Mouse (Mus musculus): ENCODE results near the gene Dars2. TPM values are rescaled to one million over a fixed set of nuclear protein-coding genes. Genes with fewer than 3 reads are reported as not detected.
A peak's percentile ranks its signal among the peaks of the same experiment; 100 is the strongest.

Gene Dars2
- not detected in 2 replicates for polyA plus RNA-seq (2012; ENCODE audit: insufficient read depth, insufficient read length, low replicate concordance, missing spikeins)

DNA sequence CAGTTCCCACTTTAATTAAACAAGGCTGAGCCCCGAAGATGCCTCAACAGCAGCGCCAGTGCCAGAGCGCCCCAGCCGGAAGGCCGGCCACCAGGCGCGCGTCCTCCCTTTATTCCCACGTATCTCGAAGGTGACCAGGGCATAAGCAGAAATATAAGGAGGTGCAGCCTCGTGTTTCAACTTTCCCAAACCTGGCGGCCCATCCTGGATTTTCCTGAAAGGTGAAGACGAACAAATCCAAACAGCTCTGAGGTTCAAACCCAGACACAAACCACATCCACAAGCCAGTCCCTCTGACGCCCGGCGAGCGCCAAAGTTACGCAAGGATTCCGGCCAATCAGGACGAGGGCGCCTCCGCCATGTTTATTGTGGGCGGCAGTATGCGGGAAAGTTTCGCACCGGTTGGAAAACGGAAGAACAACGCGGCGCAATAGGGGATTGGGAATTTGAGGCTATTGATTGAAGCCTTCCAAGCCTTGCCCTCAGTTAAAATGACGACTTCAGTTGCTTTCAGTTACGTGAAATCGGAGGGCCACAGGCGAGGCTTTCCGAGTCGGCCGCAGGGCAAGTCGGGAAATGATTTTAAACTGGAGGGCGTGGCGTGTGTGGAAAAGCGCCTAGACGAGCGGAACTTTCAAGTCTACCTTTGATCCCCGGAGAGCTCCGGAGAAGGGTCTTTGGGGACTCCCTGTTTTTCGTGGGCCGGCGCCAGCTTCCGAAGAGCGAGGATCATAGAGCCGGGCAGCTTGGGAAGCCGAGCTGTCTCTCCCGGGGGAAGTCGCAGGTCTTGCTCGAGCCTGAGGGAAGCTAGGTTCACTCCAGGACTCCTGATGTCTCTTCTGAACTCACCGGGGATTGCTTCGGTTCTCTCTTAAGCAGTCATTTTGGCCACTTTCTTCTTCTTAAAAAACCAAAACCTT lies at the start of gene Dars2, which contains the start of gene Cenpl:
Gene Dars2 (minus strand): TSS at position 307 of the 920 bp plus-strand sequence.
Gene Cenpl (plus strand): TSS at position 362 of the 920 bp plus-strand sequence.
- peak within 1 kb of the TSS; percentile 74 for H3K4me3 ChIP-seq (ENCODE audit: insufficient read depth, low read depth, low read length)
- peaks cover 3% of the 10 kb centered on the region; the same call in 1 of the 2 replicates for H3K4me1 ChIP-seq (ENCODE audit: control insufficient read depth, insufficient read depth, low read length)
- H3K27ac ChIP-seq (ENCODE audit: insufficient read depth, low read depth, low read length), result 0 out of 2 replicates have a peak within 1 kb of the TSS, but pooled peaks have one; percentile 63
- TF ChIP-seq POLR2A (IDR thresholded peaks at IDR 0.05; ENCODE audit: insufficient read depth, low read depth, low read length) (0 out of 2 replicates have a peak, but pooled peaks have one; percentile 26), CTCF (IDR thresholded peaks at IDR 0.05; ENCODE audit: insufficient read depth, low read depth, low read length) (no peak)
- under 1% methylated on average over 57 of the region's 57 CpGs for WGBS

DNA sequence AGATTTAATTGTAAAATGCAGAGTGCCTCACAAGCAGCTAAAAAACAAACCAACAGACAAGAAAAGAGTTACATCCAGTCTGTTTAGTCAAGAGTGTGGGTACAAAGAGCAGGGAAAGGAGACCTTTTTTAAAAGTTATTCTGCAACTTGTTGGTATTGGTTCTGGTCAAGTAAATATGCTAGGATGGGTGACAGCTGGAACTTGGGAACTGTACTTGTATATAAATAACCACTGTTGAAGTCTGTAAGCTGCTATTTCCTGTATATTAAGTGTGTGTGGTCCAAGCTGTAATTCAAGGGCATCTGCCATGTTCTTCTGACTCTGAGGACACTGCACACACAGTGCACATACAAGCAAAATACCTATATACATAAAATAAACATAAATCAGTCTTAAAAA lies 44.1 kb upstream of the Dars2 start:
- TF ChIP-seq CTCF (IDR thresholded peaks at IDR 0.05; ENCODE audit: insufficient read depth, low read depth, low read length) (no peak), POLR2A (IDR thresholded peaks at IDR 0.05; ENCODE audit: insufficient read depth, low read depth, low read length) (no peak)
- peaks cover under 1% of the 10 kb centered on the region; the same call in 1 of the 2 replicates for H3K4me1 ChIP-seq (ENCODE audit: control insufficient read depth, insufficient read depth, low read length)

DNA sequence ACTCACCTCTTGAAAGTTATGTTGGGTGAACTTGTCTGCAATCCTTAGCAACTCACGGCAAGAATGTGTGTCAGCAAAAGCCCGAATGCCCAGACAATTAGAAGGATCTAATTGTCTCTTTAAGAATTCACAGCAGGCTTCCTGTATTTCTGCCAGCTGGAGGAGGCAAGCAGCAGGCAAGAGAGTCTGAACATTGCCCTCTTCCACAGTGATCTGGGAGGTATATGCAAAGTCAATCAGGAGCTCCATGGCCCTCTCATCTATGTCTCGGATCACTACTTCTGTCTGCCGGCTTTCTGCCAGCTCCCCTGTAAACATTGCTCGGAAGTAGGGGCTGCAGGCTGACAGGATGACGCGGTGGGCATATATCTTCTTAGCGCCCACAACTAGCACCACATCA lies 38.8 kb upstream of the Dars2 start:
- TF ChIP-seq POLR2A (IDR thresholded peaks at IDR 0.05; ENCODE audit: insufficient read depth, low read depth, low read length), result no peak
- Histone ChIP-seq H3K27ac (ENCODE audit: insufficient read depth, low read depth, low read length) (no peak overlapping the region), H3K4me3 (ENCODE audit: insufficient read depth, low read depth, low read length) (no peak overlapping the region), H3K4me1 (ENCODE audit: control insufficient read depth, insufficient read depth, low read length) (peaks cover 4% of the 10 kb centered on the region)
- 67% methylated on average over 8 of the region's 8 CpGs for WGBS

More for the DNA sequence above, 44.1 kb upstream of the Dars2 start:
- Histone ChIP-seq H3K27ac (ENCODE audit: insufficient read depth, low read depth, low read length) (no peak overlapping the region), H3K4me3 (ENCODE audit: insufficient read depth, low read depth, low read length) (no peak overlapping the region)

DNA sequence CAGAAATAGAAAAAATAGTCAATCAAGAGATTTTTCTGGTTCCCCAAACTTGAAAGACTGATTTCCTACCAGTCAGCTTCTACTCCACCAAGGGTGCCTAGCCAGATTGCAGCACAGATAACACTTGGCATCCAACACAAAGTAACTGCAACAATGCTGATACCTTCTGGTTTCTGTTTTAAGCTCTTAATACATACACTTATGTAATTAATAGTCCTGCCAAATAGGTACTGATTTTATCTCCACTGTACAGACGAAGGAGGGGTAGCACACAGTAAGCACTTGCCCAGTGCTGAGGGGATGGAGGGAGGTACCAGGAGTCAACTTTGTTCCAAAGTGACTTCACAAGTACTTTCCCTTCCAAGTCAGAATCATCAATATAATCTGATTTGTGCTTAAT lies 33.4 kb upstream of the Dars2 start:
- no peak for TF ChIP-seq CTCF (IDR thresholded peaks at IDR 0.05; ENCODE audit: insufficient read depth, low read depth, low read length)
- no peak for TF ChIP-seq POLR2A (IDR thresholded peaks at IDR 0.05; ENCODE audit: insufficient read depth, low read depth, low read length)
- Histone ChIP-seq H3K27ac (ENCODE audit: insufficient read depth, low read depth, low read length) (no peak overlapping the region), H3K4me3 (ENCODE audit: insufficient read depth, low read depth, low read length) (no peak overlapping the region), H3K4me1 (ENCODE audit: control insufficient read depth, insufficient read depth, low read length) (no peaks in the 10 kb centered on the region)
- WGBS, result 71% methylated on average over 1 of the region's 1 CpGs

DNA sequence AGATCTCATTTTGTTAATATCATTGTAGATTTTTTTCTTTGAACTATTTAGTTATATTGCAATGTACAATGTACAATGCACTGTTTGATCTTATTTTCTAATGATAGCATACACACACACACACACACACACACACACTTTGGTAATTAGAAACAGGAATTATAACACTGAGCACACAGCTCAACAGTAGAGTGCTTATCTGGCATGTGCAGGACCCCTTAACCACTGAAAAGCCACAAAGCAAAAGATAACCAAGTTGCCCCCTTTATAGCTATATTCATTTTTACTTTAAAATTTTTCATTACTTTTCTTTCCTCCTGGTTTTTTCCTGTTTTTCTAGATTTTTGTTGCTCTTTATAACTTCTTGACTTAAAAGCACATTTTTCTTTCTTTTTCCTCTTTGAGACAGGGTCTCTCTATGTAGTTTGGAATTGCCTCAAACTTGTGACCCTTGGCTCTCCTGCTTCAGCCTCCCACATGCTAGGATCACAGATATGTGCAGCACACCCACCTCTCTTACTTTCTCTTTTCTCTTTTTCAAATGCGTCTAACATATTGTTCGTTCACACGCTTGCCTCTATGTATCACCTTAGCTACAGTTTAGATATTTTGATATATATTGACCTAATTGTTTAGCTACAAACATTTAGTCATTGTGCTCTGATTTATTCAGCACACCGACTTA lies 29.4 kb upstream of the Dars2 start:
- 93% methylated on average over 4 of the region's 4 CpGs for WGBS
- Histone ChIP-seq H3K27ac (ENCODE audit: insufficient read depth, low read depth, low read length) (no peak overlapping the region), H3K4me1 (ENCODE audit: control insufficient read depth, insufficient read depth, low read length) (no peaks in the 10 kb centered on the region), H3K4me3 (ENCODE audit: insufficient read depth, low read depth, low read length) (no peak overlapping the region)
- TF ChIP-seq POLR2A (IDR thresholded peaks at IDR 0.05; ENCODE audit: insufficient read depth, low read depth, low read length) (no peak), CTCF (IDR thresholded peaks at IDR 0.05; ENCODE audit: insufficient read depth, low read depth, low read length) (no peak)

DNA sequence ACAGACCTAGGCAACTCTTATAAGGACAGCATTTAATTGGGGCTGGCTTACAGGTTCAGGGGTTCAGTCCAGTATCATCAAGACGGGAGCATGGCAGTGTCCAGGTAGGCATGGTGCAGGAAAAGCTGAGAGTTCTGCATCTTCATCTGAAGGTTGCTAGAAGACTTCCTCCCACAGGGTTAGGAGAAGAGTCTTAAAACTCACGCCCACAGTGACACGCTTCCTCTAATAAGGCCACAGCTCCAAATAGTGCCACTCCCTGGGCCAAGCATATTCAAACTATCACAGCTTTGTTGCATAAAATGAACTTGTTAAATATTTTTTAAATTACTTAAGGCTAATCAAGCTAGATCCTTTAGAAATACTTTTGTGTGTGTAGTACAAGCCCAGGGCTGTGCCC lies 6.8 kb upstream of the Dars2 start:
- TF ChIP-seq CTCF (IDR thresholded peaks at IDR 0.05; ENCODE audit: insufficient read depth, low read depth, low read length) (no peak), POLR2A (IDR thresholded peaks at IDR 0.05; ENCODE audit: insufficient read depth, low read depth, low read length) (no peak)
- Histone ChIP-seq H3K27ac (ENCODE audit: insufficient read depth, low read depth, low read length) (no peak overlapping the region), H3K4me3 (ENCODE audit: insufficient read depth, low read depth, low read length) (no peak overlapping the region), H3K4me1 (ENCODE audit: control insufficient read depth, insufficient read depth, low read length) (peaks cover under 1% of the 10 kb centered on the region; the same call in 1 of the 2 replicates)
- WGBS, result 92% methylated on average over 3 of the region's 3 CpGs

DNA sequence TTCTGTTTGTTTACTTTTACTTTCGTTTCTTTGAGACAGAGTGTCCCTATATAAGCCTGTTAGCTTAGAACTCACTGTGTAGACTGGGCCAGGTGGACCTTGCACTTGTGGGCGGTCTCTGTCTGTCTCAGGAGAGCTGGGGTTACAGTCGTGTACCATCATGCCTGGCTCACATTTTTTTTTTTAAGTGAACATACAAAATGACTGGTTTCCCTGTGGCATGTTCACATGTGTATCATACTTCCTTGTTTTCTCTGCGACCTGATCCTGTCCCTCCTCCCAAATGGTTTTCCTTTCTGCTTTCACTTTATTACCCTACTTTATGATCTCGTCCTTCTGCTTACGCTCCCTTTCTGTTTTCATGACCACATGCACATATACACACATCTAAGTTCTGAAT lies 5.8 kb upstream of the Dars2 start:
- Histone ChIP-seq H3K27ac (ENCODE audit: insufficient read depth, low read depth, low read length) (no peak overlapping the region), H3K4me3 (ENCODE audit: insufficient read depth, low read depth, low read length) (no peak overlapping the region), H3K4me1 (ENCODE audit: control insufficient read depth, insufficient read depth, low read length) (peaks cover 3% of the 10 kb centered on the region; the same call in 1 of the 2 replicates)
- 86% methylated on average over 6 of the region's 6 CpGs for WGBS
- TF ChIP-seq POLR2A (IDR thresholded peaks at IDR 0.05; ENCODE audit: insufficient read depth, low read depth, low read length) (no peak), CTCF (IDR thresholded peaks at IDR 0.05; ENCODE audit: insufficient read depth, low read depth, low read length) (no peak)

DNA sequence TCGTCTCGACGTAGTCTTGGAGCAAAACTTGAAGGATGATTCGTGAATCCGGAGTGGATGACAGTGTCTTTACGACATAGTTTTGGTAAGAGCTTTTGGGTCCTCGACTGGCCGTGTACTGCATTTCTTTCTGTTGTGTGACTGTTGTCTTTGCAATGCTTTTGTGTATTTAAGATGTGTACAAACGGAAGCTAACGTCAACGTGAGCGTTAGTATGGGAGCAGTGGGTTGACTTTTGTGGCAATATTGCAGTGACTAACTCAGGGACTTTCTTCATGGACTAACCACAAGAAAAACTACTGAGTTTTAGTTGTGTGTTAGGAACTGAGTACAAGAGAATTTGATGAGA lies 788 bp upstream of the Dars2 start:
- under 1% methylated on average over 12 of the region's 12 CpGs for WGBS

DNA sequence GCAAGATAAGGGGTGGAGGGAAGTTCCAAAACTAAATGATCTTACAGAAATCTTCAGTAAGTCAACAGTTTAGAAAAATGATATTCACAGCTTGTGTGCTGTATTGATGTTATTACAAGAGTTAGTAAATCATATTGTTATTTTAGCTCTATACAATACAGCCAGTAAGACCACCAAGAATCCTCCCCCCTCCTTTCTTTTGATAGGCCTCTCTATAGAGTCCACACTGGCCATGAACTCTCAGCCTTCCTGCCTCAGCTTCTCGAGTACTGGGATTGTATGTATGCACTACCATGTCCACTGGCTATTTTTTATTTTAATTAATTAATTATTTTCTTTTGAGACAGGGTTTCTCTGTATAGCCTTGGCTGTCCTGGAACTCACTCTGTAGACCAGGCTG lies 7.1 kb downstream of the Dars2 start:
- 76% methylated on average over 1 of the region's 1 CpGs for WGBS
- Histone ChIP-seq H3K4me1 (ENCODE audit: control insufficient read depth, insufficient read depth, low read length) (no peaks in the 10 kb centered on the region), H3K27ac (ENCODE audit: insufficient read depth, low read depth, low read length) (no peak overlapping the region), H3K4me3 (ENCODE audit: insufficient read depth, low read depth, low read length) (no peak overlapping the region)
- TF ChIP-seq CTCF (IDR thresholded peaks at IDR 0.05; ENCODE audit: insufficient read depth, low read depth, low read length), result no peak
- TF ChIP-seq POLR2A (IDR thresholded peaks at IDR 0.05; ENCODE audit: insufficient read depth, low read depth, low read length), result no peak

More for the DNA sequence above, 788 bp upstream of the Dars2 start:
- TF ChIP-seq POLR2A (IDR thresholded peaks at IDR 0.05; ENCODE audit: insufficient read depth, low read depth, low read length) (no peak), CTCF (IDR thresholded peaks at IDR 0.05; ENCODE audit: insufficient read depth, low read depth, low read length) (no peak)
- Histone ChIP-seq H3K27ac (ENCODE audit: insufficient read depth, low read depth, low read length) (no peak overlapping the region), H3K4me1 (ENCODE audit: control insufficient read depth, insufficient read depth, low read length) (peaks cover 3% of the 10 kb centered on the region; the same call in 1 of the 2 replicates), H3K4me3 (ENCODE audit: insufficient read depth, low read depth, low read length) (peak overlapping the region; percentile 74)
